Mouse (Mus musculus): ENCODE measurements around the gene Gm20696.

The Gm20696 gene

DNA sequence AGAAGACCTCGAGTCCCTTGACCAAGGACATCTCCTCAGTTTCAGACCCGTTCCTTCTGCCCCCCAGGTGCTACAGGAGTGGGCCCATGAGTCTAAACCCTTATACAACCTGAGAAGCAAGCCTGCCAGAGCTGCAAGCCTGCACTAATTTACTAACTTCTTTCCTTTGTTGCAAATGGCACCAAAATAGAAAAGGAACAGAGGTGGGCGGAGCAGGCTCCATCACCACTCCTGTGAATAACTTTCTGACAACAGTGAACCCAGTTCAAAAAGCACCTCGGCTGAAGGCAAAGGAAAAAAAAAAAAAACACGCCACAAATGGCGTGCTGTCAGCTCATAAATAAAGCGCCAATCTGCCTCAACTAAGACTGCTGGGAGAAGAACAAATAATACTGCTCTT, 225.5 kb downstream of the Gm20696 start:
- DNase-seq (ENCODE audit: low spot score in 2 of 2): no peak

- DNase-seq (ENCODE audit: low spot score in 2 of 2): no peak
Measured at GRCm38 (mm10) chr6:99440606-99441005, 226.0 kb downstream of the Gm20696 start.

DNA sequence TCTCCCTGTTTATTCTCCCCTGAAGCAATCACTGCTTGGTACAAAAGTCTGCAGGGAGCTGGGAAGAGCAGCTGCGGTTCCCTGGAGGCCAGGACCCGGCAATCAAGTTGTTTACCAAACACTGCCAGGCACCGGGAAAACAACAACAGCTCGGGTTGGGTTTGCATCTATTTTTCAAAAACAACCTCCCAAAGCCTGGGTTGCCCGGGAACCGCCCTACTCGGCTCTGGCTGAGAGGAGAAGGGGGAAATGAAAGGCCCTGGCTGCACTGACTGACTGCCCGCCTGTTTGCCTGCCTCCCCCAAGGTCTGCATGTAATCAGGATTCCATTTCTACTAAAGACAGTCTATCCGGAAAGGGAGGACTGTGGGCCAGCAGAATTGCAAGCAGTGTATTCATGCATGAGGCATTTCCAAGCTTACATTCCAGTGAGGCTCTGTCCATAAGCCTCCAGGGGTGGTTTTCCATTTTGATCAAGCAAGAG, 226.7 kb downstream of the Gm20696 start:
- no peak for DNase-seq (ENCODE audit: low spot score in 2 of 2)

- DNase-seq (ENCODE audit: low spot score in 2 of 2): no peak
Measured at GRCm38 (mm10) chr6:99439214-99439877, 227.3 kb downstream of the Gm20696 start.

DNA sequence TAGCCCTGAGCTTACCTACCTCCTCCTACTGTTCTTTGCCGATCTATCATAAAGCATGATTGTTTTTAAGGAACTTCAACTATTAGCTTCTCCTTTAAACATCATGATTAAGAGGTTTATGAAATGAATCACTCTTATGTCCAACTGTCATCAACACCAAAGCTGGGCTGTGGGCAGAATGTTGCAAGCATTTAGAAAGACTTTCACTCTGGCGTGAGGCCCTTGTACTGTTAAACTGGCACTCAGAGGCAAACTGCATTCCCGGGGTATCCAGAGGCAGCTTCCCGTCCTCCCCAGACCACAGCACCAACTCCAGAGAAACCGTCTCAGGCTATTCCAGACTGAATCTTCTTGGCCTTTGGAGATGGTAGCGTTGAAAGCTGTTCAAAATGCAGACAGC, 230.2 kb downstream of the Gm20696 start:
- no peak for DNase-seq (ENCODE audit: low spot score in 2 of 2)

- no peak for DNase-seq (ENCODE audit: low spot score in 2 of 2)
Measured at GRCm38 (mm10) chr6:99435140-99435539, 231.5 kb downstream of the Gm20696 start.

GRCm38 (mm10) chr6:99433006-99433405, 233.6 kb downstream of the Gm20696 start:
- DNase-seq (ENCODE audit: low spot score in 2 of 2): no peak

DNA sequence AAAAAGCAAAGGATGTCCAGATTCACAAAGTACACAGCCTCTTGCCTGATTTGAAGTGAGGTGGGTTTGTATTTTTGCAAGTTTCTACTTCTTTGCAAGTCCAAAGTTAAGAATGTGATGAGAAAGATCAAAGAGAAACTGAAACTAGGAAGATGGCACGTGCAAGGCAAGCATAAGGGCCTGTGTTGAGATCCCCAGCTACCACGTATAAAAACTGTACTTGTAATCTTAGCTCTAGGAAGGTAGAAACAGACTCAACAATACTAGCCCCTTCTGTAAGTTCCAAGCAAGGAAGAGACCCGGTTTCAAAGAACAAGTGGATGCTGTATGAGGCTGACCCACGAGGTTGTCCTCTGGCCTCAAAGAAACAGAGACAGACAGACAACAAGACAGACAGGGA, 234.7 kb downstream of the Gm20696 start:
- DNase-seq (ENCODE audit: low spot score in 2 of 2): no peak

- DNase-seq (ENCODE audit: low spot score in 2 of 2): no peak
Measured at GRCm38 (mm10) chr6:99430560-99430959, 236.0 kb downstream of the Gm20696 start.

DNA sequence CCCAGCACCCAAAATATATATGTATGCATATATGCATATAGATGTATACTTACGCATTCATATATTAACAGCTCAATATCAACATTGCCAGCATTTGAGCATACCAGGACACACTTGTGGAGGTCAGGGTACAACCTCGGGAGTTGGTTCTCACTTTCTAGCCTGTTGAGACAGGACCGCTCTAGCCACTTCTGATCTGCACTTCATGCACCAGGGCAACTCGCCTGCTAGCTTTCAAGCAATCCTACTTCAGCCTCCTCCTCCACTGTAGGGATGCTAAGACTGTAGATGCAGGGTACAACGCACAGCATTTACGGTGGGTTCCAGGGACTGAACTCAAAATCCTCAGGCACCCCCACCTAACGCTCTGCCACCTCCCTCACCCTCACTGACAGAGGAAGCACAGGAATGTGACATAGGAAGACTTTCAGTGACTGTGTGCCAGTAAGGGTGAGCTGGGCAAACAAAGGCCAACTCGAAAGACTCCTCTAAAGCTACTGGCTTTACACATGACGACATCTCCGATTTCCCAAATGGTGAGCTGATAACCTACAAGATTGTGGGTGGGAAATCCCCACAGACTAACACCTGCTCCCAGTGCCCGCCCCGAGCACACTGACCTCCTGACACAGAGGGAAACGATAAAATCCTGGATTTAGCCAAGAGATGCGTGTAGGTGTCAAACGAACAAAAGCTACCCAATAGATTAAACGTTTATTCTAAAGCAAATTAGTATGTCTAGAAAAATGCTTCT, 237.0 kb downstream of the Gm20696 start:
- no peak for DNase-seq (ENCODE audit: low spot score in 2 of 2)

DNA sequence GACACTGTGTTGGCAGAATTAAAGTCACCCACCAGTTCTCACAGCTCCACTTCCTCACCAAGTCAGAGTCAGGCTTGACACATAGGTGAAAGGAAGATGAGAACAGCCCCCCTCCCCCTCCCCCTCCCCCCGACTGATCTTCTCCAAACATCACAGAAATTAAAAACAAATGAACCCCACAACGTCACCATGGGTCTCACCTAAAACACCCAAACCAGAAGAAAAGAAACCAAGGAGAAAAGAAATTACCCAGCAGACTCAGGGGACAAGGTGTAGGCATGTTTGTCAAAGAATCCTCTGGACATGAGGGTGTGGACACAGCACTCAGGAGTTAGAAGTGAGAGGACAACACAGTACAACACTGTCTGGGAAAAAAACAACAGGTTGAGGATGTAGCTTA, 237.6 kb downstream of the Gm20696 start:
- no peak for DNase-seq (ENCODE audit: low spot score in 2 of 2)

DNA sequence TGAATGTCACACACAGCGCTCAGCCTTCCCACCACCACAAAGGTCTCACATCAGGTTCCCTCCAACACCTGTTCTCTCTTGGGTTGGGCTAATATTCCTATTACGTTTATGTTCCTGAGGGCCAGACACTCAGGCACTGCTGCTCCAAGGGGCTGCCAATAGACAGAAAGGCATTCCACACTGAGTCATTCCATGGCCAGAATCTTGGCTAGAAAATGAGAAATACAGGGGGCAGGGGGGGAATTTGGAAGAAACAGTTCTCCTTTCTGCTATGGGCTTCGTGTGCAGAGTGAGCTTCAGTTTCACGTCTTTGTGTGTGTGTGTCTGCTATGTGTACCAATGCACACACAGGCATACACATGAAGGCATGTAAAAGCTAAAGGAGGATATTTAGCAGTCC, 239.3 kb downstream of the Gm20696 start:
- DNase-seq (ENCODE audit: low spot score in 2 of 2): no peak

DNA sequence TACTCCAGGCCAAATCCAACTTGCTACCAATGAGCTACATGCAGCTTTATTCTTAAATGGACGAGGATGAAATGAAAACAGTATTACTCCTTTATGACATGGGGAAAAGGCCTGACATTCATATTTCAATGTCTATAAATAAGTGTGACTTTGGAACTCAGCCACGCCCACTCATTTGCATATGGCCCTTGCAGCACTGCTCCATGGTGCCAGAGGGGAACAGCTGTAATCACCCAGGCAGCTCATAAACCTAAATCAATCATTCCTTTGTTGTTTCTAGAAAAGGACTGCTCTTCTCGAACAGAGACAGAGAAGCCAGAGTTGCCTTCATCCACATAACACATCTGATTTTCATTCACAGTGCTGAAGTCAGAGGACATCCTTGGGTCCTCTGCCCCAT, 241.6 kb downstream of the Gm20696 start:
- no peak for DNase-seq (ENCODE audit: low spot score in 2 of 2)

DNA sequence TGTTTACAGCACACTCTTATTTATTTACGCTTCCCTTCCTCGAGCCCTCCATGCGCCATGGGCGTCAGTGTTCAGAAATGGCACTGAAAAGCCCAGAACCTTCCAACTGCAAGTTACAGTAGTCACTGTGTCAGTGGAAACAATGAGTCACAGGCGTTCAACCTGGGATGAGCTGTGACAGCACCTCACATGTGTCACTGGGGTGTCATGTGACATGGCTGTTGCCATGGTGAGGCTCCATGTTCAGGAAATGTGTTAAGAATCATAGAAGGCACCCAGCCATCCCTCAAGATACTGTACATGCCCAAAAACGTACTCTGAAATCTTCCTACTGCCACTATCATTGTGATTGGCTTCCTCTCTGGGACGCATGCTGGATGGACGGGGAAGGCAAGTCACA, 245.9 kb downstream of the Gm20696 start:
- no peak for DNase-seq (ENCODE audit: low spot score in 2 of 2)

DNA sequence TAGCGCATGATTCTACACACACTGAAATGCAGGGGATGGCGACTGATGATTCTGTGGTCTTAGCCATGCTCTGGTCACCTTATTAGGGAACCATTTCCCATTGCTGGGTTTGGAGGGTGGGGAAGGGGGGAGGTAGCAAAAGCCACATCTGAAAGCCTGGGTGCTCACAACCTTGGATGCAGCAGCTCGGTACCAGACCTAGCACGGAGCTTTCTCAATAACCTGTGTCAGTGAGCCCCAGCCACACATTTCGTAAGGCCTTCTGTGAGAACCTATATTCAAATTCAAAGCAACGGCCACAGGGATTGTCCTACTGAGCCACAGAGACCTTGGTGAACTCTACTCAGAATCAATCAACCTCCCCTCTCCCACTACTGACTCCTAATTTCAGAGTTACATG, 254.0 kb downstream of the Gm20696 start:
- DNase-seq (ENCODE audit: low spot score in 2 of 2): no peak

- DNase-seq (ENCODE audit: low spot score in 2 of 2): no peak
Measured at GRCm38 (mm10) chr6:99409602-99410001, 257.0 kb downstream of the Gm20696 start.

DNA sequence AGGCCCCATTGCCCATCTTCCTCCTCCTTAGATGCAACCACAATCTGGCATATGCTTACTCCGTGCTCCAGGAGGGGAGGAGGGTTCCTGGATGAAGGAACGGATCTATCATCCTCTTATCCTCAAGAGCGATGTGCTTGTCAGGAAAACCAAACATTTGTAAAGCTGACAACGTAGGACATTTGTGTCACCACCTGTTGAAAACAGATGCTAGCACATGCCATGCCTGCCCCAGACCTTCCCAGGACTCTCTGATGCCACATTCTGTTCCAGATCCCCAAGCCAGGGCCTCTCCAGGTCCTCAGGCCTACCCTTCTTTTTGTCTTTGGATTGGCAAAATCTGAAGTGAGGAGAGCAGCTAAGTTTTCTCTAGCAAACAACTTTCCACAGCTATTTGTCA, 257.7 kb downstream of the Gm20696 start:
- no peak for DNase-seq (ENCODE audit: low spot score in 2 of 2)

DNA sequence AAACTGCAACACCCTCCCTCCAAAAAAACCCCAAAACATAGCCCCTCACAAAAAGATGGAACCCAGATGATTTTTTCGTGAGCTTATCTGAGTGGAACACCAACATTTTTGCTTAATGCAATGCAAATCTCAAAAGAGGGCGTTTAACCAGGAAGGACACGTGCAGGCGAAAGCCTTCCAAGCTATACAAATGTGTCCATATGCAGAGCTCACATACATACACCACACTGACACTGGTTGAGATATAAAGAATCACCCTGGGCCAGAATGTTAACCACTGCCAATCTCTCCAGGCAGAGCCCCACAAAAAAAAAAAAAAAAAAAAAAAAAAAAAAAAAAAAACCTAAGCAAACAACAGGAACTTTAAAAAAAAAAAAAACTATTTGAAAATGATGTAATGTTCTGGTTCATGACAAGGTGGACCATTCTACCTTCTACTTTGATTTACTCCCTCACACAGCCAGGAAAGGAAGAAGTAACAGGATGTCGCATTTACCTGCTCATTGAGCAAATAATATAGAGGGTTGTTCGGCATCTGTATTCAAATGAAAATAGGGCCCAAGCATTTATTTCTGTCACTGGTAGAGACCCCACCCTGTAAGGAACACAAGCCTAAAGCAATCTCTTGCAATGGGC, 262.7 kb downstream of the Gm20696 start:
- no peak for DNase-seq (ENCODE audit: low spot score in 2 of 2)

DNA sequence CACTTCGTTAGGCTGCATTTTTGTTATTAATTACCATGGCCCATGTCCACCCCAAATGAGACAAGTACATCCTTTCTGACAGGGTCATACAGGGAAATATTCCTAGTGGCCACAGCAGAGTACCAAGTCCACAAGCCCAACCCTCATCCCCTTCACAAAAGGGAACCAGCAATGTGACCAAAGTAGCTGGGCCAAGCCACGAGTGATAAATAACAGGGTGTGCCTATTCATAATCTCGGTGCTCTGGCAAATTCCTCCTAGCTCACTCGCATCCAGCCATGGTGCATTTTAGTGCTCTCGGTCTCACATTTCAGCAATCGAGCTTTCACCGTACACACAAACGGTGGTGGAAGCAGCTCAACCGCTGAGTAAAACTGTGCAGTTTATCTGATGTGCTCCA, 263.7 kb downstream of the Gm20696 start:
- no peak for DNase-seq (ENCODE audit: low spot score in 2 of 2)

- no peak for DNase-seq (ENCODE audit: low spot score in 2 of 2)
Measured at GRCm38 (mm10) chr6:99402370-99402769, 264.2 kb downstream of the Gm20696 start.

DNA sequence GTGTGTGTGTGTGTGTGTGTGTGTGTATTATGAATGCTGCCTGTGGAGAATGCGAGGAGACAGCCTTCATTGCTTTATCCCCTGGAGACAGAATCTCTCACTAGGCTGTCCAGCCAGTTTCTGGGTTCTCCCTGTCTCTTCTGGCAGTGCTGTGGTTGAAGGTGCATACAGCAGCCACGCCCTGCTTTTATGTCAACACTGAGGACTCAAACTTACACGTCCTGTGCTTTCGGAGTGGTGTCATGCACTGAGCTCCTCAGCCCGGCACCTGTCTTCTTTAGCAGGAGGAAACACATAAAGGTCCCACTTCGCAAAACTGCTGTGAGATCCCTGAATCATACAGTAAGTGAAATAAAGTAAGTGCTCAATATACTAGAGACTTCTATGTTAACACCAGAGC, 264.8 kb downstream of the Gm20696 start:
- no peak for DNase-seq (ENCODE audit: low spot score in 2 of 2)

DNA sequence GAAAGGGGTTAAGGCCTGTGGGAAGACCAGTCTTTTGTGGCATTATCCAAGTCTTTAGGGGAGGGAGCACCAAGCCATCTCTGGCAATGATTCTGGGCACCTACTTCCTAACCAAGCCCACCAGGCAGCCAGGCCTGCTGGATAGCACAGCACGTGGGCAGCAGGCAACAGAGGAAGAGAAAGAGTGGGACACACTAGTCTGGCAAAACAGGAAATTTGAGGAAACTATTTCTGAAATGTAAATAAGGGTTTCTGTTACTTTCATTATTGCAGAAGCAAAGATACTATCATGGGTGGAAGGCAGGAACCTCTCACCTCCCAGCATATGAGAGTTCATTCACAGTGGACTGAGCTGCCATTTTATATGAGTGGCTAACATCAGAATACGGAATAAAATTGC, 265.4 kb downstream of the Gm20696 start:
- DNase-seq (ENCODE audit: low spot score in 2 of 2): no peak

- DNase-seq (ENCODE audit: low spot score in 2 of 2): no peak
Measured at GRCm38 (mm10) chr6:99395745-99396144, 270.9 kb downstream of the Gm20696 start.

All from frontal cortex, postnatal 14 days (tissue).